Mouse (Mus musculus) spleen, postnatal 36 days (tissue): ENCODE results near the gene AC161166.1.

Experiments
- DNase-seq, 2 experiments: peaks; one replicate each; pipeline ENCODE4 v3.0.0; 2022; ENCODE audit warnings: low spot score in 2 of 2, mixed read lengths in 1 of 2

Gene AC161166.1

DNA sequence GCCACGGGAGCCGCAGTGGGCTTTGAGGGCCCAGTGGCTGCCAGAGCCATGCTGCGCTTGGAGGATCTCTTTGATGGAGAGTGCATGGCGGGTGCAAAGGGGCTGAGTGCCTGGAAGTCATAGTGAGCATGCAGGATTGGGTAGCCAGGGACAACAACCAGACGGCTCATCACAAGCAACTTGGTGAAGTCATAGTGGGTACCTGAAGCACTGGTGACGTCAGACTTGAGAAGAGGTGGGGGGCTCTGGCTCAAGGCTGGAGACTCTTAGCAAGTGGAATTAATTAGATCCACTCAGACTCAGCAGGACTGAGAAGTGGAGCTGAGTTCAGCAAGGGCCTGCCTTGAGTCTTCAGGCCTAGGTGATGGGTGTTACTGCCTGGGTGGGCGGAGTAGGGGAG is at the start of gene AC161166.1:
Gene AC161166.1, minus strand, starts transcription at position 101 of the 400 bp plus-strand sequence.
- no peak for DNase-seq

DNA sequence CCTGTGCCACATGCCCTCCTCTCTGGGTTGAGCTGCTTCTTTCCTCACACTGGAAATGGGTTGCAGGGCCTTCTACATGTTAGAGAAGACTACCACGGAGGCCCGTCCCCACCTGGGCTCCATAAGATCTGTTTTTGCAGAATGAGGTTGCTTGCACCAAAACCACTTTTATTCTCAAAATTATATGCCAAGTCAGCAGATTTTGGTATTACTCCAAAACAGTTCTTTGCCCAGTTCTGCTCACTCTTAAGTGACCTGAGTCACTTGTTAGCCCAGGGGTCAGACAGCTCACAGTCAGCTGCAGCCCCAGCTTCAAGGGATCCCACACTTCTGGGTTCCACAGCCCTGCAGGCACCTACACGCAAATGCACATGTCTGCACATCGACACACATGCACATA is 49.2 kb upstream of the AC161166.1 start:
- DNase-seq: no peak

DNA sequence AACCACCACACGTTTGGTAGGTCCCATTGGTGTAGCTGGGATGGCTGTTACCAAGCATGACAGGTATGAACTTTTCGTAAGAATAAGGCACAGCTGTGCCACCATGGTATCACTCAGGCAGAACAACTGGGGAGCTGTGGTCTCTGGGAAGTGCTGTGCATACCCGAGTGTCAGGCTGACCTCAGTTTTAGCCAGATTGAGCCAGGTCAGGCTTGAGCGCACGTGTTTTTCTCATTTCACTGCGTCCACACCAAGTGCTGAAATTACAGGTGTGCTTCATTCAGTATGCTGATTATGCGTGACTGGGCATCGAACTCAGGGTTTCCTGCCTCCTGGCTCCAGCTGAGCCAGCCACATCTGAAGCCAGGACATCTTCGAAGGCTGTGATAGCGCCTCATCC is 43.5 kb upstream of the AC161166.1 start:
- no peak for DNase-seq

DNA sequence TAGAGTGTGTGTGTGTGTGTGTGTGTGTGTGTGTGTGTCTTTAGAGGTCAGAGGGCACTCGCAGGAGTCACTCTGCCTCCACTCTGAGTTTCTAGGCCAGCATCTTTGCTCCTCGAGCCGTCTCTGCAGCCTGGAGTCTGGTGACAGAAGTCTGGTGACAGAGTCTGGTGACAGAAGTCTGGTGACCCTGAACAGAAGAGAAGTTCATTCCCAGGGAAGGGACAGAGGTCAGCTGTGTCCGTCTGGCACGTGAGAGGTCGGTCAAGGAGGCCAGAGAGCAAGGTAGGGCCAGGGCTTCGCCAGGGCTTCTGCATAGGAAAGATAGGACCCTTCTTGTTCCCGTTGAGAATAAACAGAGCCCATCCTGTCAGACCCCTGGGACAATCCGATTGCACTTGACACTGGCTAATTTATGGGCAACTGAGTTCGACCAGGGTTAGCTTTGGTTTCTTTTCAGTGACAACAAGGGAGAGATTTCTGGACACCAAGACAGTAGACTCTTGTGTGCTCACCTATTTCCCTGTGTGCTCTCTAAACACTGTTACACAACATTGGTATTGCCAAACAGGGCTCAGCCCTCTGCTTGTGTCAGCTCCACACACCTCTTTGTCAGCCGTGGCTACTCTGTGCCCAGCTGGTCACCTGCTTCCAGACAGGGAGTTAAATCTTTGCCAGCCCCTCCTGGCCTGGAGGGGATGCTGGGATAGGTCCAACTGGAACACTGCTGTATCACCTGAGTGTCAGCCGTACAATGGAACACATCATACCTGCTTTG is 39.9 kb upstream of the AC161166.1 start:
- no peak for DNase-seq

DNA sequence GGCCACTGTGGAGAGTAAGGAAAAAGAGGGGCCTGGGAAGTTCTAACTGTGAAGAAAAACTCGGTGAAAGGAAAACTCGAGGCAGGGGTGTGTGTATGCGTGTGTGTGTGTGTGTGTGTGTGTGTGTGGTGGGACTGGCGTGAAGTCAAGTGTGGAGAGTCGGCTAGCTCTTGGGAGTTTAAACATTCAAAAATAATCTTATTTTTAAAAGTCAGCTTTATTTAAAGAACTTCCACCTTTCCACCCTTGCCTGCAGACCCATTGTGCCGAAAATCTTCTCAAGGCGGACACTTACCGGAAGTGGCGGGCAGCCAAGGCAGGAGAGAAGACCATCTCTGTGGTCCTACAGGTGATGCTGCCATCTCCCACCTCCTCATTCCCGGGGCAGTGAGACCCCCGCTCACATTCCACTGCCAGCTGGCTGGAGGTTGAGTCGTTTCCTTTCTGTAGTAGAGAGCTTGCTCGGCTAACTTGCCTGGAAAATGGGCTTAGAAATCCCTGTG is 35.3 kb upstream of the AC161166.1 start:
- DNase-seq: no peak

DNA sequence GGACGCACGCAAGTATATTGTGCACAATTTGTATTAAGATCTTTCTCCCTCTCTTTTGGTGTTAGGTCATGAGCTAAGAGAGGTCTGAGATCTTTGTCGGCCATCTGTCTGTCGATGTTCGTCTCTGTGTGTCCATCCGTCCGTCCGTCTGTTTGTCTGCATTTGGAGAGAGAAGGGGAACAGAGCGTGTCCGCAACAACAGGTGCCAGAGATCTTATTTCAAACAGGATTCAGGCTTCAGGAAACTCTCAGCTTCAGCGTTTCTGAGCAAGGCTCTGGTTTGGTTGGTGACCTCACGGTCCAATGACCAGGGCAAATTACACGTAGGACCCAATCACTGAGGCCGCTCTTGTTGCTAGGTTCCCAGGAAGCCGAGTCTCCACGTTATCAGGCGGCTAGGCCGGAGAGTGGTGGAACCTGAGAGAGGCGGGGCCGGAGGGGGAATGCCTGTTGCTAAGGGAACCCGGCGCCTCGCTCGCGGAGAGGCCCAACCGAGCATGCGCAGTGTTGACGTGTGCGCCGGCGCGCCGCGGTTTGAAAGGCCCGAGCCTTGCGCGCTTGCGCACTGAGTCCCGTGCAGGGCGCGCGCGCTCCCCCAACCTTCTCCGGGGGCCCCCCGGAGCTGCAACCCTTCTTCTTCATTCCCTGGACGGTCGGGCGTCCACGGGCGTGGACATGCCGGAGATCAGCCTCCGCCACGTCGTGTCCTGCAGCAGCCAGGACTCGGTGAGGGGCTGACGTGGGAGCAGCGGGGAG is 34.6 kb upstream of the AC161166.1 start:
- DNase-seq: peak; percentile 99

DNA sequence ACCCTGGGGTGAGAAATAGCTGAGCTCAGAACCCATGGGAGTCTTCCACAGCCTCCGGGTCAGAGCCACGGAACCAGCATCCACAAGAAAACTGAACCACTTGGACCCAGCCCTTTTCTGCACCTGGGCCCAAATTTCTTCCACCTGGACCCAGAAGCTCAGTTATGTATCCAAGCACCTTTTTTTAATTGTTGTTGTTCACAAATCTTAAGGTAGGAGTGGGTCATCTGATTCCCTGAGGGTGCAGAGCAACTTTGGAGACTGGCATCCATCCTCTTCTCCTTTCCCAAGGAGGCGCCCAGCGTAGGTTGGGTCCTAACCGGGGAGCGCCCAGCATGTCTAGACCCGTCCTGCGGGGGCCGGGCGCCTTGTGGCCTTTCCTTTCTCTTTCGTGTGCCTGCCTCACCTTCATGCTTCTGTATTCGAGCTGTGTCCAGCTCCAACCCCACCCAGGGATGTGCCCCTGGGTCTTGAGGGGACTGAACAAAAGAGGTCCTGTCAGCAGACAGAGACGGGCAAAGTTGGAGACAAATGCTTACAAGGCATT is 33.9 kb upstream of the AC161166.1 start, which contains the start of the genes Pinlyp and Xrcc1:
Gene Pinlyp, minus strand, starts transcription at position 51 of the 547 bp plus-strand sequence.
Gene Xrcc1, plus strand, starts transcription at position 222 of the 547 bp plus-strand sequence.
- peak in 1 of 2 experiments; percentile 28 for DNase-seq

DNA sequence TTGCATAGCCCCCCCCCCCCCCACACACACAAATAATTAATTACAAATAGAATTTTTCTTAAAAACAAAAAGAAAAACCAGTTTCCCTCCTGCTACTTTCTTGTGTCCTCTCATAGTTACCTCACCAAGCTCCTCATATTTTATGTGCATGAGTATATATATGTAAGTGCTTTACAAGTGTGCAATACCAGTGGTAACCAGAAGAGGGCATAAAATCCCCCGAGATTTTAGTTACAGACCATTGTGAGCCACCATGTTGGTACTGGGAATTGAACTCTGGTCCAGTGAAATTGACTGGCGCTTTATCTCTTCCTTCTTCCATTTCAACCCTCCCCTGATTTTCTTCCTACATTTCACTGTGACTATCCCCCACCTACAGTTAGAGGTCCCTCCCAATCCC is 32.3 kb upstream of the AC161166.1 start:
- no peak for DNase-seq

DNA sequence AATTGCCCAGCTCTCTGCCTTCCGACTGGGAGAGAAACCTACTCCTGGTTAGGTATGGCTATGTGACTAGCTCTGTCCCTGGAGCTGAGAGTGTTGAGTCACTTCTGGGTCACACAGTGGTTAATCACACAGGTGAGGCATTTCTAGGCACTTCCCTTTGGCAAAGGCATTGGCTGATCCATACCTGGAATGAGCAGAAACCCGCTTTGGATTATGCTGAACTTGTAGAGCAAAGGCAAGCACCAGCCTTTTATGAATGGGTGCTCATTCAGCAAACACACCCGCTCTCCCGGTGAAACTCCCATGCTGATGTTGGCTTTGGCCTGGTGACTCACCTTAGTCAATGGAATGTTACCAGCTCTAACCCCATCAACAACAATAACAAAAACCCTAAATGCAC is 27.4 kb upstream of the AC161166.1 start:
- DNase-seq: no peak

DNA sequence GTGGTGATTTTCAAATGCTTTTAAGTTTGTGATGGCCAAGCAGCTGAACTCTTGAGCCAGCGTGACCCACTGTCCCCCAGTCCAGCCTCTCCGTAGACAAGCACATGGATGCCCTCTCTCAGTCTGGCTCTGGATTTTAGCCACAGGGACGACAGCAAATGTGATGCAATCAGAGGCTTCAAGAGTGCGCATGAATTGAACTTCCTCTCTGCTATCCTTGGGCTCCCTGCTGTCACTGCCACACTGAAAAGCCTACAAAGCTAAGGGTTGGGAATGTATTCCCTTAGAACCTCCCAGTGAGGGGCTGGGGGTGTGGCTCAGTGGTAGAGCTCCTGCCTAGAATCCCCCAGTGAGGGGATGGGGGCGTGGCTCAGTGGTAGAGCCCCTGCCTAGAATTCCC is 26.4 kb upstream of the AC161166.1 start:
- no peak for DNase-seq

DNA sequence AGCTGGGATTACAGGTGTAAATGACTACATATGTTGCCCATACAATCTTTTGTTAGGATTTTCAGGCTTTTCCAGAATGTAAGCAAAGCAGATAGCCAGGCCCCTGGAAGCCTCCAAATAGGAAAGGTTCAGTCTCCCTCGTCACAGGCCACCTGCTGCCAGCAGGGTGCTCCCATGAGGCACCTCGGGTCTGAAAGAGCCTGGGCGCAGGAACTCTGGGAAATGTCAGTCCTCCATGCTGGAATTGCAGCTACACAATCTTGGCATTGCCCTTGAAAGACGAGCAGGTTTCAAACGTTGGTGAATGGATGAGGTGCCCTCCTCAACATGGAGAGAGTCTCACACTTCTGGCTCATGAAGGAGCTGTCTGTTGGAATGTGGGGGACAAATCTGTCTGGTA is 25.9 kb upstream of the AC161166.1 start:
- DNase-seq: no peak

DNA sequence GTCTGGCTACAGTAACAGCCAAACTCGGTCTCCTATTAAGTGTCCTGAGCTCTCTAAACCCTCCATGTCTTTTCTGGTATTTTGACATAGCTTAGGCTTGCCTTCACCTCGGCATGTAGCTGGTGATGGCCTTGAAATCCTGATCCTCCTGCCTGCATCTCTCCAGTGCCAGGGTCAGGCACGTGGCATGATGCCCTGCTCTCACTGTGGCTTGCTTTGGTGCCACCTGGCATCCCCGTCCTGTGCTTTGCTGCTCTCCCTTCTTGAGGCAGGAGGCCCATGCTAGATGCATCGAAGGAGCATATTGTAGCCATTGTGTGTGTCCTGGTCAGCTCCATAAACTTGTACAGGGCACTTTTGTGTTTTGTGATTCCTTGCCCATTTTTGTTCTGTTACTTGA is 25.3 kb upstream of the AC161166.1 start:
- no peak for DNase-seq

DNA sequence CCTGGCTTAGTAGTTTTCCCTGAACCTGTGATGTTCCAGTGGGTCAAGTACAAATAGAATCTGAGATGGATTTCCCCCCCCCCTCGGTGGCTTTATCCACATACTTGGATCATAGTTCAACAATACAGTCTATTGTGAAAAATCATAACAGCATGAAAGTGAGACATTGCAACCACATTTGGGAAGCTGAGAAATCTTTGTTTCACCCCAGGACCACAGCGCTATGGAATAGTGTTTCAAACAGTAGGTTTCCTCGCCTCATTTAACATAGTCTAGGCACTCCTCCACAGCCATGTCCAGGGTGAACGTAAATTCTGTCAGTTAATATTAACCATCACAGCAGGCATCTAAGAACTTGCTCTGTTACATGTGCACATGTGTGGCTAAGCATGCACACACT is 24.8 kb upstream of the AC161166.1 start:
- no peak for DNase-seq

DNA sequence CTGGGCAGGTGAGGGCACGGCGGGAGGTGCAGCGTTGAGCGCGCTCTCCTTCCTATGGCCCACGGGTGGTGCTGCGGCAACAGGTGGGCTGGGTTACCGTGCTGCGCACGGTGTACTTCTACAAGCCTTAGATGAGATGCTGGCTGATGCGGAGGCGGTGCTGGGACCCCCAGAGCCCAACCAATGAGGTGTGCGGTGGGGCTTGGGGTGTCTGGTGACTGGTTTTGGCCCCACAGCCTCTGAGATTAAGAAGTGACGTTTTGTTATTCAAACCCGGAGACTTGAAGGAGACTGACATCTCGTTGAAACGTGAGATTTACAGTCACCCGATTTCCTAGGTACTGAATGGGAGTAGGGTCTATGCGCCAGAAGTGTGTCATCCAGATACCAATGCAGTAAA is 22.0 kb upstream of the AC161166.1 start:
- no peak for DNase-seq

DNA sequence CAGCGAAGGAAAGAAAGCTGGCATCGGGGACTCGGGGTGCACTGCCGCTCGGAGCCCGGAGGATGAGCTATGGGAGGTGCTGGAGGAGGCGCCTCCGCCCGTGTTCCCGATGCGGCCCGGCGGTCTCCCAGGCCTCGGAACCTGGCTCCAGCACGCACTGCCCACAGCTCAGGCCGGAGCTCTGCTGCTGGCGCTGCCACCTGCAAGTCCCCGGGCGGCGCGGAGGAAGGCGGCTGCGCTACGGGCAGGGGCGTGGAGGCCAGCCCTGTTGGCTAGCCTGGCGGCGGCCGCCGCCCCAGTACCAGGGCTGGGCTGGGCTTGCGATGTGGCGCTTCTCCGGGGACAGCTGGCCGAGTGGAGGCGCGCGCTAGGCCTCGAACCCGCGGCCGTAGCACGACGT is 21.6 kb upstream of the AC161166.1 start:
- no peak for DNase-seq

DNA sequence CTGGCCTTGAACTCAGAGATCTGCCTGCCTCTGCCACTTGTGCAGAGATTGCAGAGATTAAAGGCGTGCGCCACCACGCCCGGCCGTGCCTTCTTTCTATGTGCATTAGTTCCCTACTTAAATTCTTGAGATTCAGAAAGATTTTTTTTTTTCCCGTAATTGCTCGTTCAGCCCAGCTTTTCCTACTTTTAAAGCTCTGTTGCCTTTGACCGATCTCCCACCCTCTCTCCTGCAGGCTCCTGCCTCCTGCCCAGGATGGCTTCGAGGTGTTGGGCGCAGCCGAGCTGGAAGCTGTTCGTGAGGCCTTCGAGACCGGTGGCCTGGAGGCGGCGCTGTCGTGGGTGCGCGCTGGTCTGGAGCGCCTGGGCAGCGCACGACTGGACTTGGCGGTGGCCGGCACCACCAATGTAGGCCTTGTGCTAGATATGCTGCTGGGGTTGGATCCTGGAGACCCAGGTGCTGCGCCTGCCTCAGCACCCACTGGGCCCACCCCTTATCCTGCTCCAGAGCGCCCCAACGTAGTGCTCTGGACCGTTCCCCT is 20.8 kb upstream of the AC161166.1 start:
- no peak for DNase-seq

DNA sequence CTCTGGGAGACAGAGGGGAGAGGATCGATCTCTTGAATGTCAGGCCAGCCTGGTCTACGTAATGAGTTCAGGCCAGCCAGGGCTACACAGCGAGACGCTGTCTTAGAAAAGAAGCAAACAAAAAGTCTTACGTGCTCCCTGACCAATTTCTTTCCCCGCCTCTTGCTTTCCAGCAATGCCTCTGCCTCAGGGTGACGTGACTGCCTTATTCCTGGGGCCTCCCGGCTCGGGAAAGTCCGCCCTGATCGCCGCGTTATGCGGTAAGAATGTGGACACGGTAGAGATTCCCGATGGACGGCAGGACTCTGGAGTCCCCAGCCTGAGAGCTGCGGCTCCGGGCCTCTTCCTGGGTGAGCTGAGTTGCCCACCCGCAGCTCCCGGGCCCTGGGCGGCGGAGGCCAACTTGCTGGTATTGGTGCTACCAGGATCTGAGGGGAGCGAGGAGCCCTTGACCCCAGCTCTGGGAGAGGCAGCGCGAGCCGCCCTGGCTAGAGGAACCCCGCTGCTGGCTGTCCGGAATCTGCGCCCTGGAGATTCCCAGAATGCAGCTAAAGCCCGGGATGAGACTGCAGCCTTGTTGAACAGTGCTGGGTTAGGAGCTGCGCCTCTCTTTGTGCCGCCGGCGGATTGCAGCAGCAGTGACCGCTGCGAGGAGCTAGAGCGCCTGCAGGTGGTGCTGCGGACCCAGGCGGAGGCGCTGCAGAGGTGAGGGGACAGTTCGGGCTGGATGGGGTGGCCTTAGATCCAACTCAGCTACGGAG is 19.1 kb upstream of the AC161166.1 start:
- DNase-seq: peak; percentile 70

DNA sequence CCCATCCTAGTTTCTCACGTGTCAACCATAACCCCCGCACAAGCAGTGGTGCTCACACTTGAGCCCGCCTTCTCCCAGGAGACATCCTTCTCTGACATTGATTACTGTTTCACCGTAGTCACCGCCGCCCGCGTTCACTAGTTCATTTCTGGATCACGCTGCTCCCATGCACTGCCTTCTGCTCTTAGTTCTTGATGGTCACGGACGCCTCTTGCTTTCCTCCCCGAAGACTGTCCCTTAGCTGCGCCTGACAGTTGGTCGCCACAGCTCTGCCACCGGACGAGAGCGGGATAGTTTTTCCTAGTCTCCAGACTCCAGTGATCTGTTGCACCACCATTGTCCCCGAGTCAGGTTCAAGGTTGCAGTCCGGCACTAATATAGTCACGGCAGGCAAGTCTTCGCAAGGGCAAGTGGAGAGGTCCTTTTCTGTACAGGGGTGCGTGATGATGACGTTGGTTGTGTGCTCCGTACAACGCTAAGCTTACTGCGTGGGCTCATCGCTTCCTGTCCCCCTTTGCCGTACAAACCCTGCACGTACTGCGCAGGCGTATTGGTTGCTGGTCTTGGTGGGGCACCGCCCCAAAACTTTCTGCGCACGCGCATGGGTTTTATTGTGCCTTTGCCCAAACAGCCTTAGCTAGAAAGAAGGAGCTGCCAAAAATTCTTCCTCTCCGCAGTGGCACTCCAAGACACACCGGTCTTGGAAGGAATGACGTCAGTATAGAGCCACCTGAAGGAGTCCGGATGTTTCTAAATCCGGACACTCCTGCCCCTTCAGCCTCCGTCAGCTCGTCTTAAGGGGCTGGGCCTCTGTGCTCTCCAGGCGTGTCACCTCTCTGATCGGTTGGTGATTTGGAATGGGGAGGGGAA is 18.0 kb upstream of the AC161166.1 start, which contains the start of gene Irgq:
Gene Irgq, plus strand, starts transcription at position 628 of the 870 bp plus-strand sequence.
- peak; percentile 98 to 99 for DNase-seq

DNA sequence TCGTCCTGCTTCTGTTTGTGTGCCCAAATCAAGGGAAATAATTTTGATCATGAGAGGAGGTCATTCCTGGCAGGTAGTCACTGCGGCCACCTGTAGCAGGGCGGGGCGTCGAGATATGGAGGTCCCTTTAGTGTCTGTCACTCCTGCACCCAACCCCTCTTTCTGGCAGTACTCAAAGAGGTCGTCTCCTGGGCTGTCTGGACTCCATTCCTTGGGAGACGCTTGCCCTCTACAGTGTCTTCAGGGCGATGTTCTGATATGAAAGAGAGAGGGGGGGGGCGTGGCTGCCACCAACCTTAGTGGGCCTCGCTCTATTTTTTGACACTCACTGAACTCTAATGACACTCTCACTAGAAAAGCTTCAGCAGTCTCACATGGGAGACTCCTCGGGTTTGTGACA is 17.3 kb upstream of the AC161166.1 start:
- DNase-seq: no peak

DNA sequence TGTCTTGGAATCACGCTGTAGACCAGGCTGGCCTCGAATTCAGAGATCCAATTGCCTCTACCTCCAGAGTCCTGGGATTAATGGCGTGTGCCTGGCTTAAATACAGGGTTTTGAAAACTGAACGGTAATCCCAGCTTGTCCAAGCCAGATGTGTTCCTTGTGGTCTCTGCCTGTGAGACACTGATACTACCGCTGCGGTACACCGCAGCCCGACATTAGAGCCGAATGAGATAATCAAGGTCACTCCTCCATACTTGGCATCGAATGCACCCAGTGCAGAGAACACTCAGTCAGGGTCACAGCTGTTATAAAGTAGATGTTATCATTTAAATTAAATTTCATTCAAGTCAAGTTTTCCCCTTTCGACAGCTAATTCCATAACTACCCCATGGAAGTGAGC is 16.6 kb upstream of the AC161166.1 start:
- no peak for DNase-seq
